Mouse (Mus musculus) liver, postnatal 0 days (tissue): ENCODE data around the gene Igdcc4.

Source experiments
- CTCF ChIP-seq: sonication (generic); IDR thresholded peaks from 2 replicates; pipeline ENCODE4 v1.5.1; 2016; ENCODE audit warnings: antibody characterized with exemption, low read depth
- EP300 ChIP-seq: IDR thresholded peaks from 2 replicates; pipeline ENCODE4 v1.6.1; 2016; ENCODE audit warnings: antibody characterized with exemption, low read depth, mild to moderate bottlenecking

DNA sequence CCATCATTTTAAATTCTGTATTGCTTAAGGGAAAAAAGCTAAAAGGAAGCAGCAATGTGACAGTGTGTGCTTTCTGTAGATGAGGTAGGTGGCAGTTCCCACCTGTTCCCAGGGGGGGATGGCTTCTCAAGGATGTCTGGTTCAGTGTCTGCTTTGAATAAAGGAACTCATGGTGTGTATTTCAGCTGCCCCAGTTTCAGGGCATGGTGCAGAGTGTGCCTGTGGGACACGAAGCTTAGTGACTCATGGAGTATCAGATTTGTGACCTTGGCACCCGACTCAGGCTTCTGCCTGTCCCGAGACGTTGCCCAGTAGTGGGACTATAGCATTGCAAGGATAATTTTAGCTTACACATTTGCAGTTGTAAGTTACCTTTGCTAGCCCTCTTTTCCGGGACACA is 23.8 kb upstream of the Igdcc4 start:
- TF ChIP-seq EP300 (no peak), CTCF (no peak)
